Comparison of ENCODE assay signal across 18 mouse cellular contexts in the genomic region with DNA sequence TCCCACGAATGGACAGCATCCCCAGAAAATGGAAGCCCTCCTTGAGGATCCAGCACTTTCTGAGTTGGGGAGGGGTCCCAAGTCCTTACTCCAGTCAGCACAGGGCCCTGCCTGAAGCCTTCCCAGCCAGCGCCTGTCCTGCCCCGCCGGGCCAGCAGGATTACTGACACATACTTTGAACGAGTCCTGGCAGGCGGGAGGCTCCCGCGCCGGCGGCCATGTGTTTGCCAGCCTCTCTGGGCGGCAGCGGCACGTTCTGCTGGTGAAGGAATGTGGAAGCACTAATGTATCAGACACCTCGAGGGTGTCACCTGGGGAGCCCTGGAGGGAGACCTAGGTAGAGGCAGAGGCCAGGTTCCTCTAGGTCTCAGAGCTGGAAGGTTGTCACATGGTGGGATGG. TPM values are rescaled to one million over a fixed set of nuclear protein-coding genes. Genes with fewer than 3 reads are reported as not detected.
"Had no signal": no experiment of that assay in that cellular context is flagged by ENCODE, and none has a peak within 500 bp of the region (broad histone marks: within the 10 kb centered on the region; RNA-seq: fewer than 3 reads in every experiment).

No protein-coding gene starts in this region.

- H3K36me3 ChIP-seq: kidney, embryonic 15.5 days; limb, embryonic 15.5 days; liver, embryonic 12.5 days; midbrain, embryonic 12.5 days; neural tube, embryonic 15.5 days had no signal

- H3K9ac ChIP-seq: kidney, embryonic 15.5 days; limb, embryonic 15.5 days; liver, embryonic 12.5 days; midbrain, embryonic 12.5 days; neural tube, embryonic 15.5 days had no signal

- DNase-seq: kidney, adult 18-20 months; kidney, postnatal 14 days; left cerebral cortex, postnatal 4 days; spleen, adult 18-20 months; thymus, adult 2 months; thymus, postnatal 25 days had no signal

- H3K4me1 ChIP-seq: liver, embryonic 12.5 days had no signal

- H3K27ac ChIP-seq: kidney, embryonic 15.5 days; limb, embryonic 15.5 days; liver, embryonic 12.5 days; midbrain, embryonic 12.5 days; neural tube, embryonic 15.5 days had no signal

- H3K4me3 ChIP-seq: kidney, embryonic 15.5 days; limb, embryonic 15.5 days; liver, embryonic 12.5 days; midbrain, embryonic 12.5 days; myocyte; neural tube, embryonic 15.5 days had no signal

- H3K4me2 ChIP-seq: kidney, embryonic 15.5 days; limb, embryonic 15.5 days; liver, embryonic 12.5 days; midbrain, embryonic 12.5 days; neural tube, embryonic 15.5 days had no signal

- H3K9me3 ChIP-seq: kidney, embryonic 15.5 days; limb, embryonic 15.5 days; liver, embryonic 12.5 days; midbrain, embryonic 12.5 days; neural tube, embryonic 15.5 days had no signal

- ATAC-seq: liver, embryonic 12.5 days had no signal

RNA-seq across cellular contexts. Expression of a gene that starts 6.4 kb away (rescaled TPM):
- total RNA-seq: layer of hippocampus, postnatal 14 days; left cerebral cortex, postnatal 10 days; left cerebral cortex, postnatal 4 days; megakaryocyte-erythroid progenitor cell, adult 5-6 weeks had no signal
- polyA plus RNA-seq: kidney, embryonic 15.5 days; large intestine, adult 2 months; liver, embryonic 12.5 days; liver, embryonic 16.5 days; myocyte; stomach, embryonic 14.5 days had no signal

RNA-seq across cellular contexts. Expression of a gene that starts 22.6 kb away (rescaled TPM):
- total RNA-seq: megakaryocyte-erythroid progenitor cell, adult 5-6 weeks had no signal
